Mouse (Mus musculus) G1E-ER4 (cell line): ENCODE results near the gene Hist1h3c. TPM values are rescaled to one million over a fixed set of nuclear protein-coding genes. Genes with fewer than 3 reads are reported as not detected.
"Not testable (repeated sequence)": the region's sequence is repeated elsewhere in the genome, so short reads cannot be mapped to it uniquely, and the experiment has no call there.

ENCODE experiments used
- GATA1 ChIP-seq: IDR thresholded peaks from one replicate; pipeline ENCODE4 v1.8.0; 2012; ENCODE audit warnings: low read length, inconsistent platforms
- polyA plus RNA-seq: library from polyadenylated mRNA; stranded (reverse); fragments of >175 nt; gene quantifications from 2 replicates; pipeline ENCODE4 v1.2.3, GENCODE M21; 2012

Gene Hist1h3c
- polyA plus RNA-seq, 1 experiment: 13.4 TPM

- TF ChIP-seq GATA1: no peak
Observed at GRCm38 (mm10) chr13:23747892-23748288, 2.5 kb upstream of the Hist1h3c start.

GRCm38 (mm10) chr13:23747081-23747891, 1.9 kb upstream of the Hist1h3c start:
- TF ChIP-seq GATA1: no peak

GRCm38 (mm10) chr13:23746201-23747080, 1.0 kb upstream of the Hist1h3c start, which contains the start of gene Hist1h2bb:
Gene Hist1h2bb, plus strand, starts transcription at chr13:23746734.
- TF ChIP-seq GATA1: not testable (repeated sequence)

DNA sequence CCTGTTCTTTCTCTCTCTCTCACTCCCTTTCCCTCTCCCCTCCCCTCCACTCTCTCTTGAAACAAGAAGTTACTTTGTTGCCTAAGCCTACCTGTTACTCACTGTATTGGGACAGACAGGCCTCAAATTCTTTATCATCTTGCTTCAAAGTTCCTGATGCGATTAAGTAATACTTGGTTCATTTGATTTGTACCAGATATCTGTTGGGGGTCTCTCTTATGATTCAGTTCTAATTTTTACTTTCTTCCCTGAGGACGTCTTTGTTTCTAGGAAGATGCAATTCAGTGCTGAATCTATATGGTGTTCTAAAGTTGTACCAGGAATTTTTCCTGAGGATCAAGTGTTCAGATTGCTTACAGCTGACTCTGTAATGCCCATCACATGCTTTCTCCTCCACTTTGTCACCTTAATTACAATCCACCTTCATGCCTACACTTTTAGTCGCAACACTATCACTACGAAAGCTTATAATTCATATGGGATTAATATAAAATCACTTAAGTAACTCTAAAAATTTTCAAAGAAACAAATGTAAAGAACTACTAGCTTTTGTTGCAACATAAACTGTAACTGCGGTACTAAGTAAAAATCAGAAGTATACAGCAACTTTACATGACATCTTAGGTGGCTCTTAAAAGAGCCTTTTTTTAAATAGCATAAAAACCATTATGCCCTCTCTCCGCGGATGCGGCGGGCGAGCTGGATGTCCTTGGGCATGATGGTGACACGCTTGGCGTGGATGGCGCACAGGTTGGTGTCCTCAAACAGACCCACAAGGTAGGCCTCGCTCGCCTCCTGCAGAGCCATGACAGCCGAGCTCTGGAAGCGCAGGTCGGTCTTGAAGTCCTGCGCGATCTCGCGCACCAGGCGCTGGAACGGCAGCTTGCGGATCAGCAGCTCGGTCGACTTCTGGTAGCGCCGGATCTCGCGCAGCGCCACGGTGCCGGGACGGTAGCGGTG, 701 bp downstream of the Hist1h3c start:
- TF ChIP-seq GATA1: no peak

GRCm38 (mm10) chr13:23743963-23744362, 1.4 kb downstream of the Hist1h3c start:
- TF ChIP-seq GATA1: no peak

DNA sequence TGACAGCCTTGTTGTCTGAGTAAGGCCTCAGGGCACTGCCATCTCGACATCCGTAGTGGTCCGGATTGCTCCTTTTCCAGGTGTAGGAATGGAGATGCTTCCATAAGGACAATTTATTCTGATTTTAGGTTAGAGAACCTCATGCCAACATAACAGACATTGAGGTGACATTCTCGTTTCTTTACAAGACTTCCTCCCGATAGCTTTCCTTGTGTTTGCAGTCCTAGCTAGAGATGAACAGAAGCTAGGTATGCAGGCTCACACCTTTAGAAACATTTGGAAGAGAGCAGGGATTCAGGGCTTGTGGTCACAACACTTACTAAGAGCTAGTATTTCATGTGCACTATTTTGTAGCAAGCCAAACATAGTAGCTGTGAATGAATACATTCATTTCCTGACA, 2.2 kb downstream of the Hist1h3c start:
- TF ChIP-seq GATA1: no peak

DNA sequence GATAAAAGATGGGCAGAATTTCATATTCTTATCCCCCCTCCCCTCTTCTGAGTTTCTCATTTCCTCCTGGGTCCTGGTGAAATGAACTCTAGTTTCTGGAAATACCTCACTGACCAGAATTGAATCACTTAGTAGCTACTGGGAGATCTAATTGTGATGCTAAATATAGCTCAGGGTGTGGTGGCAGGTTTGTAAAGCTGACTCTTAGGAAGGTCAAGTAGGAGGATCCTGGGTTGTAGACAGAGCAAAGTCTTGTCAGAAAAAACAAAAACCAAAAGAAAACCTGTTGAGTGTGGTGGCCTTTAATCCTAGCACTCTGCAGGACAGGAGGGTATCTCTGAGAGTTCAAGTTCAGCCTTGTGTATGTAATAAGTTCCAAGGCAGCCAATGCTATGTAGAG, 3.4 kb downstream of the Hist1h3c start:
- TF ChIP-seq GATA1: no peak

- no peak for TF ChIP-seq GATA1
Observed at GRCm38 (mm10) chr13:23740910-23741309, 4.5 kb downstream of the Hist1h3c start.

DNA sequence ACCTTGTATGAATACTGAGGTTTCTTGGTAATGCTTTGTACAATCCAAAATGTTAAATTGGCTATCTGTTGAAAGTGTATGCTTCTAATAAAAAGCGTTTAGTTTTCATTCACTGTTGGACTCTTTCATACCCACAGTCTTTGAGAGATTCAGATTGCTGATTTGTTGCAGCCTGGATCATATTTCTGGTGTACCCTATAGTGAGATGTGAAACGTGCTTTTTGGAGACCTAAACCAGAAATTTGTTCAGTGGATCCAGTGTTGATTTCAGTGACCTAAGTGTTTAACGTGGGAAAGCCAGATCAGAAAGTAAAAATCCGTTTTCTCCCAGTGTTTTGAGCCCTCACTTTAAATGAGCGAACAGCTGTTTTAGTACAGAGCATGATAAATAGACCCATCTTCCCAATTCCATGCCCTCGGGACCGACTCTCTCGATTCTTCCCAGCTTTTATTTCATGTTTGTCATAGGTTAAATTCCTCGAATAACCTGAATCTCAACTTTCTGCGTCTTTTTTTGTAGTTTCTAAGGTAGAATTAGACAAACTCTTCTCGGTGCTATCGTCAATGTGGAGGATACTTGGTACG, 5.1 kb downstream of the Hist1h3c start:
- TF ChIP-seq GATA1: no peak

DNA sequence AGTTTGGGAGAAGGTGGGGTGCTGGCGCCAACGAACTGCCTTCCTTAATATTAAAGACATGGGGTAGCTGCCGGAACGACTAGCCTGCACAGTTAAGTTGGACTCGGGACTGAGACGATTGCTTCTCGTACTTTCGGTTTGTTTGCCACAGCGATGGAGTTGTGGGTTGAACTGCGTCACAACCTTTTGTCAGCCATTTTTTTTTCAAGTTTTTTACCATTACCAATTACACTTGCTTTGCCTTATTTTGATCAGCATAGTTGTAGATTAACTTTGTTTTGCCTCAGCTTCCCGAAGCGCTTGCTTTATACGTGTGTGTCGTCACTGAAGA, 5.5 kb downstream of the Hist1h3c start:
- no peak for TF ChIP-seq GATA1

GRCm38 (mm10) chr13:23739069-23739921, 6.1 kb downstream of the Hist1h3c start:
- no peak for TF ChIP-seq GATA1

- no peak for TF ChIP-seq GATA1
Observed at GRCm38 (mm10) chr13:23738677-23739068, 6.7 kb downstream of the Hist1h3c start, which contains the start of gene Hist1h1c. Gene Hist1h1c, plus strand, starts transcription at chr13:23738808.

DNA sequence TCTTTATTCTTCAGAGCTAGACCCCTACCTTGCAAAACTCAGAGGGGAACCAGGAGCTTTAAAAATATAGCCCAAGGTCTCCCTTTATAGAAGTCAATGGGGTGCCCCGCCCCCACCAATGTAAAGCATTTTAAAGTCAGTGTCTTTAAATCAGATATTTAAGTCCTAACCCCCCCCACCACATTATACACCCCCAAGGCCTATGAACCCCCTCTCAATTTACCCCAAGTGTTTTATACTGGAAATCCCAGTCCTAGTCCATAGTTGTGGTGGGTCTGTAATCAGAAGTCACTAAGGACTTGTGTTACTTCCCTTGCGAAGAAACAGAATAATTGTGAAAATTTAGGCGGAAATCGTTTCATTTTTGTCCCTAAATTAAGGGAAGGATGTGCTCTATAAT, 7.4 kb downstream of the Hist1h3c start:
- no peak for TF ChIP-seq GATA1

- TF ChIP-seq GATA1: no peak
Observed at GRCm38 (mm10) chr13:23737091-23737490, 8.3 kb downstream of the Hist1h3c start.
